Comparison of ENCODE assay signal across 8 mouse cellular contexts in the genomic region with DNA sequence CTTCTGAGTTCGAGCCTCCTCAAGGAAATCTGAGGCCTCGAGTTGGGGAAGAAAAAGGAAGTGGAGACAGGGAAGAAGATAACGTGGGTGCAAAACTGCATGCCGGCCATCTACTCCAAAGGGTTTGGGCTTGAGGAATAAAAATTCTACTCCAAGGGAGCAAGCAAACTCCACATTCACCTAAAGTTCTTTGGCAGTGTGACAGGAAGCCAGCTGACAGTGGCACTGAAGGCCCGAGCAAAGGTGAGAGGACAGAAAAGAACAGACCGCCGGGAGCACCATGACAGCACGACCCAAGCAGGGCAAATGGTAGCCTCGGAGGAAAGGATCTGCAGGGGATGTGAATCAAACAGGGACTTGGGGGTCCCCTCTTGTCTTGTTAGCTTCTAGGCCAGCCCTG. TPM values are rescaled to one million over a fixed set of nuclear protein-coding genes. Genes with fewer than 3 reads are reported as not detected.
DNase-seq lines count a peak whose midpoint lies in the region; ATAC-seq lines count a peak whose summit lies in the region.

No protein-coding gene starts in this region.

- H3K4me1 ChIP-seq in brown adipose tissue, adult 24 weeks (ENCODE audit: control insufficient read depth, insufficient read depth, insufficient read length, low read length), result 0 out of 2 replicates have a peak, but pooled peaks cover 5% of the 10 kb centered on the region
- H3K4me1 ChIP-seq in hindbrain, embryonic 12.5 days, result peaks cover 17% of the 10 kb centered on the region
- peaks cover 23% of the 10 kb centered on the region for H3K4me1 ChIP-seq in liver, embryonic 11.5 days (replicated peaks; ENCODE audit: control insufficient read depth, insufficient read depth, low read length)
- H3K4me1 ChIP-seq in stomach, embryonic 16.5 days (ENCODE audit: control insufficient read depth, insufficient read depth, low read length), result peaks cover 16% of the 10 kb centered on the region

- 27% methylated on average over 9 of the region's 9 CpGs for WGBS in hindbrain, embryonic 12.5 days
- 8% methylated on average over 9 of the region's 9 CpGs for WGBS in liver, embryonic 11.5 days
- 5% methylated on average over 9 of the region's 9 CpGs for WGBS in stomach, embryonic 16.5 days

- no peaks in the 10 kb centered on the region for H3K27me3 ChIP-seq in hindbrain, embryonic 12.5 days
- H3K27me3 ChIP-seq in liver, embryonic 11.5 days (replicated peaks; ENCODE audit: control insufficient read depth, insufficient read depth, low read length), result no peaks in the 10 kb centered on the region
- H3K27me3 ChIP-seq in stomach, embryonic 16.5 days (ENCODE audit: control insufficient read depth, insufficient read depth, low read length), result no peaks in the 10 kb centered on the region

- H3K36me3 ChIP-seq in hindbrain, embryonic 12.5 days, result peaks cover 73% of the 10 kb centered on the region
- H3K36me3 ChIP-seq in liver, embryonic 11.5 days (ENCODE audit: control insufficient read depth, insufficient read depth, low read length), result peaks cover 32% of the 10 kb centered on the region
- H3K36me3 ChIP-seq in stomach, embryonic 16.5 days (ENCODE audit: control insufficient read depth, insufficient read depth, low read length), result peaks cover 18% of the 10 kb centered on the region

- peak overlapping the region; percentile 89 for H3K9ac ChIP-seq in hindbrain, embryonic 12.5 days
- H3K9ac ChIP-seq in liver, embryonic 11.5 days (ENCODE audit: low read depth, low read length), result peak overlapping the region; percentile 89
- H3K9ac ChIP-seq in stomach, embryonic 16.5 days (ENCODE audit: low read length), result peak overlapping the region; percentile 85

- ATAC-seq in hindbrain, embryonic 12.5 days (ENCODE audit: low FRiP score), result peak; percentile 3; the same call in 1 of the 2 replicates
- ATAC-seq in liver, embryonic 11.5 days (replicated peaks; ENCODE audit: low FRiP score), result no peak
- ATAC-seq in stomach, embryonic 16.5 days (ENCODE audit: insufficient read depth, low FRiP score), result no peak

- peak overlapping the region; percentile 97 for H3K27ac ChIP-seq in brown adipose tissue, adult 24 weeks (replicated peaks; ENCODE audit: low read depth, low read length)
- peak overlapping the region; percentile 95 for H3K27ac ChIP-seq in hindbrain, embryonic 12.5 days
- H3K27ac ChIP-seq in liver, embryonic 11.5 days (ENCODE audit: low read depth, low read length), result peak overlapping the region; percentile 90
- peak overlapping the region; percentile 96 for H3K27ac ChIP-seq in stomach, embryonic 16.5 days (ENCODE audit: low read length)

- H3K4me3 ChIP-seq in brown adipose tissue, adult 24 weeks (ENCODE audit: insufficient read depth, low read depth, low read length), result peak overlapping the region; percentile 93
- H3K4me3 ChIP-seq in hindbrain, embryonic 12.5 days, result peak overlapping the region; percentile 78
- H3K4me3 ChIP-seq in liver, embryonic 11.5 days (ENCODE audit: low read depth, low read length), result peak overlapping the region; percentile 87
- peak overlapping the region; percentile 77 for H3K4me3 ChIP-seq in stomach, embryonic 16.5 days (replicated peaks; ENCODE audit: low read length)

- H3K4me2 ChIP-seq in hindbrain, embryonic 12.5 days (replicated peaks), result peak overlapping the region; percentile 96
- peak overlapping the region; percentile 78 for H3K4me2 ChIP-seq in liver, embryonic 11.5 days
- peak overlapping the region; percentile 89 for H3K4me2 ChIP-seq in stomach, embryonic 16.5 days (ENCODE audit: low read depth, low read length)

- H3K9me3 ChIP-seq in hindbrain, embryonic 12.5 days (replicated peaks), result no peaks in the 10 kb centered on the region
- H3K9me3 ChIP-seq in liver, embryonic 11.5 days (ENCODE audit: control insufficient read depth, low read length), result no peaks in the 10 kb centered on the region
- no peaks in the 10 kb centered on the region for H3K9me3 ChIP-seq in stomach, embryonic 16.5 days (replicated peaks; ENCODE audit: control insufficient read depth, low read length)

- peak; percentile 76 for DNase-seq in cerebellum, adult 9-11 months
- no peak for DNase-seq in cerebellum, adult 18-20 months
- peak; percentile 31 for DNase-seq in liver, embryonic 11.5 days (ENCODE audit: low spot score)
- DNase-seq in adrenal gland, postnatal 25 days, result no peak
- DNase-seq in embryo, embryonic 11 days, result no peak

RNA-seq across cellular contexts. Expression of gene Rab1b, which starts 0.8 kb away (rescaled TPM):
- polyA plus RNA-seq in brown adipose tissue, adult 24 weeks (2012; ENCODE audit: insufficient read depth, insufficient read length, missing spikeins), result 144 and 184 TPM in 2 replicates
- polyA plus RNA-seq in hindbrain, embryonic 12.5 days (2016; fragmentation: Nextera tagmentation; extraction: Ambion mirVana), result 239 and 242 TPM in 2 replicates
- polyA plus RNA-seq in liver, embryonic 11.5 days (2014; fragmentation: Nextera tagmentation; extraction: Ambion mirVana), result 180 and 185 TPM in 2 replicates
- 240 and 242 TPM in 2 replicates for polyA plus RNA-seq in stomach, embryonic 16.5 days (2015; fragmentation: Nextera tagmentation; extraction: Ambion mirVana)
- 165 and 186 TPM in 2 replicates for total RNA-seq in adrenal gland, postnatal 25 days (2021)

RNA-seq across cellular contexts. Expression of gene Cnih2, which starts 7.8 kb away (rescaled TPM):
- polyA plus RNA-seq in brown adipose tissue, adult 24 weeks (2012; ENCODE audit: insufficient read depth, insufficient read length, missing spikeins), result not detected in 2 replicates
- 213 and 216 TPM in 2 replicates for polyA plus RNA-seq in hindbrain, embryonic 12.5 days (2016; fragmentation: Nextera tagmentation; extraction: Ambion mirVana)
- polyA plus RNA-seq in liver, embryonic 11.5 days (2014; fragmentation: Nextera tagmentation; extraction: Ambion mirVana), result 8.4 and 9.5 TPM in 2 replicates
- polyA plus RNA-seq in stomach, embryonic 16.5 days (2015; fragmentation: Nextera tagmentation; extraction: Ambion mirVana), result 5.8 and 7.4 TPM in 2 replicates
- total RNA-seq in adrenal gland, postnatal 25 days (2021), result 1.1 and 2.7 TPM in 2 replicates

RNA-seq across cellular contexts. Expression of gene Klc2, which starts 12.3 kb away (rescaled TPM):
- 17.3 and 20.3 TPM in 2 replicates for polyA plus RNA-seq in brown adipose tissue, adult 24 weeks (2012; ENCODE audit: insufficient read depth, insufficient read length, missing spikeins)
- polyA plus RNA-seq in hindbrain, embryonic 12.5 days (2016; fragmentation: Nextera tagmentation; extraction: Ambion mirVana), result 56.1 and 67.3 TPM in 2 replicates
- 7.3 and 8.3 TPM in 2 replicates for polyA plus RNA-seq in liver, embryonic 11.5 days (2014; fragmentation: Nextera tagmentation; extraction: Ambion mirVana)
- polyA plus RNA-seq in stomach, embryonic 16.5 days (2015; fragmentation: Nextera tagmentation; extraction: Ambion mirVana), result 13.6 TPM in 2 replicates
- total RNA-seq in adrenal gland, postnatal 25 days (2021), result 47.3 and 54.2 TPM in 2 replicates

RNA-seq across cellular contexts. Expression of gene Yif1a, which starts 17.7 kb away (rescaled TPM):
- 82.3 and 91.5 TPM in 2 replicates for polyA plus RNA-seq in brown adipose tissue, adult 24 weeks (2012; ENCODE audit: insufficient read depth, insufficient read length, missing spikeins)
- 60.3 and 61.6 TPM in 2 replicates for polyA plus RNA-seq in hindbrain, embryonic 12.5 days (2016; fragmentation: Nextera tagmentation; extraction: Ambion mirVana)
- 77.8 and 83.4 TPM in 2 replicates for polyA plus RNA-seq in liver, embryonic 11.5 days (2014; fragmentation: Nextera tagmentation; extraction: Ambion mirVana)
- polyA plus RNA-seq in stomach, embryonic 16.5 days (2015; fragmentation: Nextera tagmentation; extraction: Ambion mirVana), result 110 and 123 TPM in 2 replicates
- 62.7 and 68.2 TPM in 2 replicates for total RNA-seq in adrenal gland, postnatal 25 days (2021)

RNA-seq across cellular contexts. Expression of gene Tmem151a, which starts 20.7 kb away (rescaled TPM):
- polyA plus RNA-seq in brown adipose tissue, adult 24 weeks (2012; ENCODE audit: insufficient read depth, insufficient read length, missing spikeins), result not detected in 2 replicates
- 1.5 and 2.4 TPM in 2 replicates for polyA plus RNA-seq in hindbrain, embryonic 12.5 days (2016; fragmentation: Nextera tagmentation; extraction: Ambion mirVana)
- 2.6 TPM in 2 replicates for polyA plus RNA-seq in liver, embryonic 11.5 days (2014; fragmentation: Nextera tagmentation; extraction: Ambion mirVana)
- polyA plus RNA-seq in stomach, embryonic 16.5 days (2015; fragmentation: Nextera tagmentation; extraction: Ambion mirVana), result 4.9 and 6.8 TPM in 2 replicates
- total RNA-seq in adrenal gland, postnatal 25 days (2021), result 1.3 and 1.4 TPM in 2 replicates

Comparison
In these comparisons a context has a peak if more than half of its experiments do, and no peak if none do; other contexts are left out.
1. DNase-seq: peak in cerebellum, adult 9-11 months (single experiment) and liver, embryonic 11.5 days (single experiment); none in cerebellum, adult 18-20 months (0 of 2), adrenal gland, postnatal 25 days (single experiment) and embryo, embryonic 11 days (single experiment).
2. RNA of gene Cnih2, which starts 7.8 kb away (polyA plus RNA-seq): 213 to 216 TPM in hindbrain, embryonic 12.5 days; 8.4 to 9.5 TPM in liver, embryonic 11.5 days, 5.8 to 7.4 TPM in stomach, embryonic 16.5 days and not detected in brown adipose tissue, adult 24 weeks; every median in the first group is over 10 times any median in the second.
3. Peak in every context shown above with its lines, with median percentiles within 50 percentile points of each other: H3K27ac ChIP-seq, H3K4me3 ChIP-seq, H3K4me2 ChIP-seq and H3K9ac ChIP-seq.